Mouse (Mus musculus): ENCODE data around the gene Mgarp.
A peak's percentile ranks its signal among the peaks of the same experiment; 100 is the strongest.
"Not testable (repeated sequence)": the region's sequence is repeated elsewhere in the genome, so short reads cannot be mapped to it uniquely, and the experiment has no call there.

Mgarp gene

GRCm38 (mm10) chr3:51366926-51367325, 29.6 kb downstream of the Mgarp start:
- DNase-seq (ENCODE audit: low spot score) = no peak

GRCm38 (mm10) chr3:51365517-51365882, 31.0 kb downstream of the Mgarp start:
- DNase-seq (ENCODE audit: low spot score) = no peak

DNA sequence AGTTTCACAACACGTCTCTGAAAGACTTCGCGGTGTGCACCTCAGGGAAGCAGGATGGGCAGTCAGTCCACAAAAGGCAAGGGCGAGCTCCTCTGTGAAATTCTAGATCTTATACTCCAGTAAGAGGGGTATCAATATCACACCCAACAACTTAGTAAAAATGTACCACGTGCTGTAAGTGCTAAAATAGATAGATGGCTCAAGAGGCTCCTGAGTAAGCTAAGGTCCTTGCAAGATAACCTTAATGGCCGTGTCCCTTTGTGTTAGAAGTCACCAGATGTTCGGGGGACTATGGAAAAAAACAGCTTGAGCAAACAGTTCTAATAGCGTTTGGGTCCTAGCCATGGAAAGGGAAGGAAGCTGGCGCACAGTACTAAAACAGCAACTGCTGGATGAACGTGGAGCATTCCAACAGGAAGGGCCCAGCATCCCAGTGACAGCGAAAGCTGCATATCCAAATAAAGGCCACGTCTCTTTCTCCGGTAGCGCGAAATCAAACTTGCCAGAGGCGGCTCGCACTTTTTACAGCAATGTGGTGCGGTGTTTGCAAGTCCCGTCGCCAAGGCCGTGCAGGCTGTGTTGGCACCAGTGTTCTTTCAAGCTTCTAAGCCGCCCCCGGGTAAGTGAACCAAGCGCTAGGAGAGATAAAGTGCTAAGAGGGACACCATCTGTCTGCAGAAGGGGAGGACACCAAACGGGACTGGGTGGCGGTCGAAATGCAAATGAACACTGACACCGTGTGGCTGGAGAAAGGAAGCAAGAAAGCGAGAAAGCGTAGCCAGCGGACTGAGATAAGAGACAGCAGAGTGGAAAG, 31.6 kb downstream of the Mgarp start:
- peak; percentile 76 for DNase-seq (ENCODE audit: low spot score)

- no peak for DNase-seq (ENCODE audit: low spot score)
These were observed 35.5 kb downstream of the Mgarp start for GRCm38 (mm10) chr3:51361066-51361465.

GRCm38 (mm10) chr3:51359558-51360307, 36.8 kb downstream of the Mgarp start:
- DNase-seq (ENCODE audit: low spot score) = no peak

DNA sequence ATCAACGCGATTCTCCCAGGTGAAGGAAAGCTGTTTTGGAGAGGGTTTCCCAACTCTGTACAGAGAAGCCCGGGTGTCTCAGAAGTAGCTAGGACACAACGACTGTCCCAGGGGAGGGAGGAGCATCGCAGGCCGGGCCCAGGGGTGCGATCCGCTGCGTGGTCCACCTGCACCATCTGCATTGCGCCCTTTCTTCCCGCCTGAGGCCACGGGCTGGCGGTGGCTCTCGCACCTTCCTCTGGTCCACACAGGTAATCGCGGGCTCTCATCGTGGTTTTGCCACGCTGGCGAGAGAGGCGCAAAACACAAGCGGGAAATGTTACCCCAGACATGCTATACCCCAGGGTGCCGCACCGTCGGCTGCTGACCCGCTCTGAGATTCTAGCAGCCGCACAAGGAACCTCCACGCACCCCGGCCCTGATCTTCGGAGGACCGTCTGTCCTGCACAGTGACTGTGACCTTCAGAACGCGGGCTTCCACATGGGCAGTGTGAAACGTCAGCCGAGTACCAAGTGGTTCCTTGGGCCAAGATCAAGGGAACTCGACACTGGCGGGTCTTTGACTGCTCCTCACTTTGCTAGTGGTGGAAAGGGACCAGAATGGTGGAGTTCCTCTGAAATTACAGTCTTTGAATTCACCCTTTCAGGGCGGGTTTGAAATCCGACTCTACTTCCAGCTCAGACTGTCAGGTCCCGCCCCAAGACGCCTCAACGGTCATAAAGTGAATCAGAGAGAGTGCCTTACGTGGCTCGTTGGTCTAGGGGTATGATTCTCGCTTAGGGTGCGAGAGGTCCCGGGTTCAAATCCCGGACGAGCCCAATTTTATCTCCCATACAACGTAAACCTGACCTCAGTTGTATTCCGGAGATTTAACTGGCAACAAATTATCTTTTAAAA, 37.6 kb downstream of the Mgarp start:
- peak; percentile 65 for DNase-seq (ENCODE audit: low spot score)

DNA sequence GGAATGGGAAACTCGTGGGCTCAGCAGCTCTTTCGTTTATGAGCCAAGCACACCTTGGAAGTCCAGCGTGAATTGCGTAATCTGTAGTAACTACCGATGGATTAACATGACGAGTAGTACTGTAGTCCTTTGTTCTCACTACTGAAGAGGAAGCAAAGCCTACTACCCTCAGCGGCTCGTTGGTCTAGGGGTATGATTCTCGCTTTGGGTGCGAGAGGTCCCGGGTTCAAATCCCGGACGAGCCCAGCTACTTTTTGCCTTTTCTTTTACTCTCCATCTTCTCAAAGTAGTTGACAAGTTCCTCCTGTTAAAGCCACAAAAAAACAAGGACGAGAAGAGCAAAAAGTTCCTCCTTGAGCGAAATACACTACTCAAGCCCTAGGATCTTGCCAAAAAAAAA, 38.4 kb downstream of the Mgarp start:
- peak; percentile 42 for DNase-seq (ENCODE audit: low spot score)

GRCm38 (mm10) chr3:51357624-51358023, 38.9 kb downstream of the Mgarp start:
- DNase-seq (ENCODE audit: low spot score) = no peak

DNA sequence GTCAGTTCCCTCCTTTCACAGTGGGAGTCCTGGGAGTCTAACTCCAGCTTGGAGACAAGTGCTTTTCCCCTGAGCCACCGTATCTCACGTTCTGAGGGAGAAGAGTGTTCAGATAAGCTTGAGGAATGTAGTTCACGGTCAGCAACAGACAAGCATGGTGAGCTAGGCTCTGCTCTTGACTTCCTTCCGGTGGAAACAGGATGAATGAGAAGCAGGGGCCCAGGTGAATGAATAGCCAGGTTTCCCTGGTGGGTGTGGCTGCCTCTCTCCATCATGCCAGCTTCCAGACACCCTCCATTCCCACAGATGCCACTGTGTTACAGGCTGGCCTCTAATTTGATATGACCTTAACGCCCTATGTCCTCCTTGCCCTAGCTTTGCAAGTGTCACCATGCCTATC, 39.5 kb downstream of the Mgarp start:
- DNase-seq (ENCODE audit: low spot score) = no peak

DNA sequence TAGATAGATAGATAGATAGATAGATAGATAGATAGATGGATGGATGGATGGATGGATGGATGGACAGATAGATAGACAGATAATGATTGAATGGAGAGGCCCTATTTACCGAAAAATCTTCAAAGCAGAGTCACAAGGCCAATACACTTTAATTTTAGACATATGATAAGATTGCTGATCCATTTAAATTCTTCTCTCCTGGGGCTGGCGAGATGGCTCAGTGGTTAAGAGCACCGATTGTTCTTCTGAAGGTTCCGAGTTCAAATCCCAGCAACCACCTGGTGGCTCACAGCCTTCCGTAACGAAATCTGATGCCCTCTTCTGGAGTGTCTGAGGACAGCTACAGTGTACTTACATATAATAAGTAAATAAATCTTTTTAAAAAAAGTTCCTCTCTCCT, 41.6 kb downstream of the Mgarp start:
- not testable (repeated sequence) for DNase-seq (ENCODE audit: low spot score)

DNA sequence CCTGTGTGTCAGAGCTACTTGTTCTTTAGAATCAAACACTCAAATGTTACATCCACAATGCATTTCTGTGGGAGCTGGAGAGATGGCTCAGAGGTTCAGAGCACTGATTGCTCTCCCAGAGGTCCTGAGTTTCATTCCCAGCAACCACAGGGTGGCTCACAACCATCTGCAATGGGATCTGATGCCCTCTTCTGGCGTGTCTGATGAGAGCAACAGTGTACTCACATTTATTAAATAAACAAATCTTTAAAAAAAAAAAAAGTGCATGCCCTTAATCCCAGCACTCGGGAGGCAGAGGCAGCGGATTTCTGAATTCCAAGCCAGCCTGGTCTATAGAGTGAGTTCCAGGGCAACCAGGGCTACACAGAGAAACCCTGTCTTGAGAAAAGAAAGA, 42.5 kb downstream of the Mgarp start:
- no peak for DNase-seq (ENCODE audit: low spot score)

DNA sequence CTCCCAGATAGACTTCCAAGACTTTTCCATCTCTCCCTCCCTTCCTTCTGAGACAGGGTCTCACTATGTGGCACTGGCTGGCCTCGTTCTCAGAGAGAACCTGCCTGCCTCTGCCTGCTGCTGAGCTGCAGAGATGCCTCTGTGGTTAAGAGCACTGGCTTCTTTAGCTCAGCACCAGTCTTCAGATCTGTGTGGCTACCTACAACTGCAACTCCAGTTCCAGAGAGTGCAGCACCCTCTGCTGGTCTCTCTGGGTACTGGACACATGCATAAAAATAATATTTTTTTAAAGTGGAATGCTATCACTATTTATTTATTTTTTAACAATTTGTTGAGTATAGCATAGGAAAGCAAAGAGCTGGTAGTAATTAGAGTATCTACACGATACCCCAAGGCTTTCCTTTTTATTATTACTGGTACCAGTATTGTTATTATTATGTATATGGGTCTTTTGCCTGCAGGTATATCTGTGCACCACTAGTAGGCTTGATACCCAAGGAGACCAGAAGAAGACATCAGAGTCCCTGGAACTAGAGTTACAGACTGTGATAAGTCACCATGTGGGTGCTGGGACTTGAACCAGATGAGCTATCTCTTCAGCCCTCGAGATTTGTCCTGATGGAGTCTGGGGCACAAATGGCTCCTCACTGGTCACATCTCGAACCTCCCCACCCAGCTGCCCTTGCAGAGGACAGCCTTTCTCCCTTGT, 43.1 kb downstream of the Mgarp start:
- peak; percentile 39 for DNase-seq (ENCODE audit: low spot score)

DNA sequence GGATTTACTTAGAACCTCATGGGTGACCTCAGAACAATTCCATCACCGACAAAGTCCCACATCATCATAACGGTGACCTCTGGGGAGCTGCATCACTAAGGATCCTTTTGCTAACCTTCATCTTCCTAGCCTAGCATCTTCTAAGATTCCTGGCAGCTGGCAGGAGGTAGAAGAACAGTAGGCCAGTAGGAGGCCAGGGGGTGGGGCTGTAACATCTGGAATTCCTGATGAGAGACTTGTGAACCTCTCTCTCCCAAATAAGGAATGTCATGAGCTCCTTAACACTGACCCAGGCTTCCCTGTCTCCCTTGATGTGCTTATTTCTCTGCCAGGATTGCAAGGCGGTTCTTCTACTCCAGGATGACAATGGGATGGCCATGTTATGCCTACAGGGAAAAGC, 45.7 kb downstream of the Mgarp start:
- DNase-seq (ENCODE audit: low spot score) = no peak

GRCm38 (mm10) chr3:51348646-51349238, 47.8 kb downstream of the Mgarp start:
- DNase-seq (ENCODE audit: low spot score) = no peak

DNA sequence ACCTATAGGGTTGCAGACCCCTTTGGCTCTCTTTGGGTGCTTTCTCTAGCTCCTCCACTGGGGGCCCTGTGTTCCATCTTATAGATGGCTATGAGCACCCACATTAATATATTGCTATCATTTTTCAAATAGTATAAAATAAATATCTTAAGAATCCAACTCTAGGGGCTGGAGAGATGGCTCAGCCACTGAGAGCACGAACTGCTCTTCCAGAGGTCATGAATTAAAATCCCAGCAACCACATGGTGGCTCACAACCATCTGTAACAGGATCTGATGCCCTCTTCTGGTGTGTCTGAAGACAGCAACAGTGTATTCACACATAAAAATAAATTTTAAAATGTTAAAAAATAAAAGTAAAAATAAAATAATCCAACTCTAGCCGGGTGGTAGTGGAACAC, 51.5 kb downstream of the Mgarp start:
- not testable (repeated sequence) for DNase-seq (ENCODE audit: low spot score)

DNA sequence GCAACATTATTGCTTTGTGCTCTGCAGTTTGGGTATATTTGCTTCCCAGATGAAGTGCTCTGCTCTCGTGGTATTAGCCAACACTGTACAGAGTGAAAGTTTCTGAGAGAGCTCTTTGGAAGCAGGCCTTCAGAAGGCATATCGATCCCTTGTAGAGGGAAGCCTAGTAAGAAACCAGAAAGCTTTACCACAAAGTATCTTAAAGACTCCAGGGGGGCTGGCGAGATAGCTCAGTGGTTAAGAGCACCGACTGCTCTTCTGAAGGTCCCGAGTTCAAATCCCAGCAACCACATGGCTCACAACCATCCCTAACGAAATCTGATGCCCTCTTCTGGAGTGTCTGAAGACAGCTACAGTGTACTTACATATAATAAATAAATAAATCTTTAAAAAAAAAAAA, 52.4 kb downstream of the Mgarp start:
- not testable (repeated sequence) for DNase-seq (ENCODE audit: low spot score)

- no peak for DNase-seq (ENCODE audit: low spot score)
These were observed 53.3 kb downstream of the Mgarp start for GRCm38 (mm10) chr3:51343260-51343659.

DNA sequence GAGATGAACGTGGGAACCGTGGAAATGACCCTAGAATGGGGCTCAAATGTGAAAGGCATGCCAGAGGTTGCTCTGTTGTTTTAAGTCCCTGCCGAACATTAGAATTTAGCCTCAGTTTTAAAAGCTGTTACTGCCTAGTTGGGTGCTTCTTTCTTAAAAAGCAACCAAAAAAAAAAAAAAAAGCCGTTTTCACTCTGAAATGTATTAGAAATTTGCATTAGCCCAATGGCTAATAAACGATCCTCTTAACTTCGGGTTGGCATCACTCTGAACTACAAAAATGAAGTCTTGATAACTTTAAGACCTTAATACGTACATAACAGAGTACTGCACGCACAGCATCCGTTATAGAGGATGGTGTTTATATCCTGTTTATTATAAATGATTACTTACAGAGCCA, 54.4 kb downstream of the Mgarp start:
- no peak for DNase-seq (ENCODE audit: low spot score)

DNA sequence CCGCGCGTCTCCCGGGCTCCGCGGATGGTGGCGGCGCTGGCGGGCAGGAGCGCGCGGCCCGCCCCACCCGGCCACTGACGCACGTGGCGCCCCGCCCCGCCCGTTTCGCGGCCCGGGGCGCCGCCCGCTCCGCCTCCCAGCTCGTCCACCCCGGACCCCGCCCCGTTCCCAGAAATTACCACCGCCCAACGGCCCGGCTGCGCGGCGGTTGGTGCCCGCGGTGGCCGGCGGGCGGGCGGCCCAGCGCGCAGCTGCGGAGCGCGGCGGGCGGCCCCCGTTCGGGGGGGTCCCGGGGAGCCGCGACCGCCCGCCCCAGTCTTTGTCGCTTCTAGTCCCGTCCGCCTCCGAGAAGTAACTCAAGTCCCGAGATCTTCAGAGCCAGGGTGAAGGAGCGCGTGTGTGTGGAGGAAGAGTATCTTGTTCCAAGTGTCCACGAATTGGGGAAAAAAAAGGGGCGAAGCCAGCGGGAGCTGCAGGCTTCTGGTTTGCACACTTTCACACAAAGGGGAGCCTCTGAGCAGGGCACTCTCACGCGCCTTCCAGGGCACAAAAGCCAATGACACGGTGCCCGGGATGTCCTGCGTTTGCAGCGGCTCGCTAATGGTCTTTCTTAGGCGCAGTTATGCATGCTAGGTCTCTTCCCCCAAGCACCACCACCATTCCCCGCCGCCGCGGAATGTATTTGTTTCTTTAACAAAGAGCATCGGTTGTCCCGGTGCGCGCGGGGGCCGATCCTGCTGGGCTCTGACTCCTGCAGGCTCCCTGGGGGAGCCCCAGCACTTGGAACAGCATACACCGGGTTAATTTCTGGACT, 55.1 kb downstream of the Mgarp start:
- peak; percentile 92 for DNase-seq (ENCODE audit: low spot score)

DNA sequence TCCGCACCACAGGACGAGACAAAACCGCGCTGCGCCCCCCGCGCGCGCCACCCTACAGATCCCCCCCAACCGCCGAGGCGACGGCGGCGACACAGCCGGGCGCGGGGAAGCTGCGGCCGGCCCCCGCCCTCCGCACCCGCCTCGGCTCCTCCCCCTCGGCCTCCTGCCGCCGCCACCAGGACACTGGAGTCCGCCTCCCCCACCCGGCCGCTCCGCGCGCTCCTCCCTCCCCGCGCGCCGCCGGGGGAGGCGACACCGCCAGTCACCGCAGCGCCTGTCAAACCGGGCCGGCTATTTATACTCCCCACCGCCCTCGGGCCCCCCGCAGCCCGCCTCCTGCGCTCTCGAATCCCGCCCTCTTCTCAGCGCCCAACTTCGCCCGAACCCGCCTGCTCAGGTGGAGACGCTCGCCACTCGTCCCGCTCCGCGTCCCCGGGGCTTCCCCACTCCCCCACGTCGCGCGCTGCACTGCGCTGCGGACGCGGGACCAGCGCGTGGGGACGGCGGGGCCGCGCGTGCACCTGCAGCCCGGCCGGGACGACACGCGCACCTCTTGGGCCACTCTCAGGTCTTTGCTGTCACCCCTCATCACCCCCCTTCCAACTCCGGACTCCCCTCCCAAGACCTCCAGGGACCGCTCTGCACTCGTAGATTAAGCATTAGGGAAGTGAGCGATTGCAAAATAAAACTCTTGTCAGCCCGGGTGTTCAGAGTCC, 55.8 kb downstream of the Mgarp start, which contains the start of gene Elf2:
Elf2 (minus strand) TSS at position 112 of the 716 bp plus-strand sequence.
- peak; percentile 88 for DNase-seq (ENCODE audit: low spot score)
